Mouse (Mus musculus): Measurements from ENCODE around the gene Gm21119.
"Not testable (repeated sequence)": the region's sequence is repeated elsewhere in the genome, so short reads cannot be mapped to it uniquely, and the experiment has no call there.

Gene Gm21119

GRCm38 (mm10) chr8:20643536-20643935, 28.8 kb downstream of the Gm21119 start:
- in situ Hi-C loops (cut with MboI, MseI): not testable (repeated sequence)

GRCm38 (mm10) chr8:20652976-20653375, 38.3 kb downstream of the Gm21119 start:
- in situ Hi-C loops (cut with MboI, MseI): loop anchor here (5.0 kb wide), 1 partner anchor 136 kb away; no protein-coding TSS in a partner anchor

- in situ Hi-C loops (cut with MboI, MseI): loop anchor here (5.0 to 25.0 kb wide), 3 partner anchors 581 to 691 kb away; partner anchors contain the start of gene Defa29
Measured at GRCm38 (mm10) chr8:20678418-20678817, 63.7 kb downstream of the Gm21119 start.
